ENCODE assay signal across 12 mouse cellular contexts in genomic region chr9:59533889-59534288, GRCm38 (mm10). TPM values are rescaled to one million over a fixed set of nuclear protein-coding genes. Genes with fewer than 3 reads are reported as not detected.
DNase-seq lines count a peak whose midpoint lies in the region; ATAC-seq and TF ChIP-seq lines count a peak whose summit lies in the region.
"Had no signal": no experiment of that assay in that cellular context is flagged by ENCODE, and none has a peak within 500 bp of the region (broad histone marks: within the 10 kb centered on the region; RNA-seq: fewer than 3 reads in every experiment).

No protein-coding gene starts in this region.

- H3K27me3 ChIP-seq in midbrain, embryonic 15.5 days (replicated peaks) = no peaks in the 10 kb centered on the region
- no peaks in the 10 kb centered on the region for H3K27me3 ChIP-seq in stomach, postnatal 0 days (ENCODE audit: control insufficient read depth, insufficient read depth, low read length)
- H3K27me3 ChIP-seq: embryonic facial prominence, embryonic 12.5 days had no signal

- no peak for TF ChIP-seq CTCF in stomach, postnatal 0 days (IDR thresholded peaks at IDR 0.05; ENCODE audit: low read depth)

- DNase-seq in urinary bladder, postnatal 25 days (ENCODE audit: low spot score) = peak; percentile 29
- no peak for DNase-seq in urinary bladder, postnatal 10 days (ENCODE audit: low spot score)
- DNase-seq in cerebellum, adult 8-10 months = peak; percentile 69
- peak; percentile 38 for DNase-seq in heart, postnatal 10 days
- DNase-seq in frontal cortex, postnatal 36 days (ENCODE audit: low spot score in 2 of 2) = no peak
- DNase-seq in stomach, postnatal 0 days (ENCODE audit: low spot score) = no peak
- no peak for DNase-seq in T-cell, adult 2 months (ENCODE audit: low spot score)
- DNase-seq: layer of hippocampus, adult 9-11 months; lung, embryonic 14.5 days had no signal

- H3K9me3 ChIP-seq in midbrain, embryonic 15.5 days = no peaks in the 10 kb centered on the region
- H3K9me3 ChIP-seq in stomach, postnatal 0 days (ENCODE audit: control insufficient read depth, low read length) = no peaks in the 10 kb centered on the region
- H3K9me3 ChIP-seq: embryonic facial prominence, embryonic 12.5 days had no signal

- no peak overlapping the region for H3K4me2 ChIP-seq in midbrain, embryonic 15.5 days
- no peak overlapping the region for H3K4me2 ChIP-seq in stomach, postnatal 0 days (replicated peaks; ENCODE audit: low read depth)
- H3K4me2 ChIP-seq: embryonic facial prominence, embryonic 12.5 days; lung, embryonic 14.5 days had no signal

- TF ChIP-seq EP300 in stomach, postnatal 0 days (optimal IDR thresholded peaks at IDR 0.05) = no peak

- no peak overlapping the region for H3K9ac ChIP-seq in midbrain, embryonic 15.5 days
- H3K9ac ChIP-seq in stomach, postnatal 0 days (ENCODE audit: low read length) = no peak overlapping the region
- H3K9ac ChIP-seq: embryonic facial prominence, embryonic 12.5 days; lung, embryonic 14.5 days had no signal

- H3K4me3 ChIP-seq in midbrain, embryonic 15.5 days = no peak overlapping the region
- no peak overlapping the region for H3K4me3 ChIP-seq in stomach, postnatal 0 days (ENCODE audit: low read depth, low read length)
- H3K4me3 ChIP-seq: embryonic facial prominence, embryonic 12.5 days had no signal

- peaks cover 1% of the 10 kb centered on the region for H3K4me1 ChIP-seq in midbrain, embryonic 15.5 days
- H3K4me1 ChIP-seq in stomach, postnatal 0 days (replicated peaks; ENCODE audit: control insufficient read depth, insufficient read depth) = no peaks in the 10 kb centered on the region
- H3K4me1 ChIP-seq: embryonic facial prominence, embryonic 12.5 days had no signal

- WGBS in midbrain, embryonic 15.5 days = 79% methylated on average over 4 of the region's 4 CpGs
- WGBS in stomach, postnatal 0 days = 56% methylated on average over 4 of the region's 4 CpGs

- ATAC-seq in midbrain, embryonic 15.5 days (replicated peaks) = no peak
- no peak for ATAC-seq in stomach, postnatal 0 days (ENCODE audit: low FRiP score, low TSS enrichment)

- intact Hi-C loops in heart, postnatal 10 days (cut with DNase I) = no loop called here

- no peak overlapping the region for H3K27ac ChIP-seq in midbrain, embryonic 15.5 days
- no peak overlapping the region for H3K27ac ChIP-seq in stomach, postnatal 0 days (replicated peaks)
- H3K27ac ChIP-seq: embryonic facial prominence, embryonic 12.5 days had no signal

- no peaks in the 10 kb centered on the region for H3K36me3 ChIP-seq in midbrain, embryonic 15.5 days (replicated peaks)
- H3K36me3 ChIP-seq in stomach, postnatal 0 days (ENCODE audit: control insufficient read depth, insufficient read depth, low read length) = no peaks in the 10 kb centered on the region
- H3K36me3 ChIP-seq: embryonic facial prominence, embryonic 12.5 days had no signal

RNA-seq across cellular contexts. Expression of gene Hexa, which starts 5.5 kb away (rescaled TPM):
- 10 to 100 TPM; 33.1 to 38.1 TPM for total RNA-seq in heart, postnatal 10 days (2021)
- polyA plus RNA-seq in midbrain, embryonic 15.5 days (2015; fragmentation: Nextera tagmentation; extraction: Ambion mirVana) = 61.2 and 67.6 TPM in 2 replicates
- 39.2 and 42.3 TPM in 2 replicates for polyA plus RNA-seq in stomach, postnatal 0 days (2015; fragmentation: Nextera tagmentation; extraction: Ambion mirVana)

RNA-seq across cellular contexts. Expression of gene Tmem202, which starts 5.8 kb away (rescaled TPM):
- under 1 TPM; 0.22 to 0.31 TPM for total RNA-seq in heart, postnatal 10 days (2021)
- polyA plus RNA-seq in midbrain, embryonic 15.5 days (2015; fragmentation: Nextera tagmentation; extraction: Ambion mirVana) = 0.42 and 0.67 TPM in 2 replicates
- polyA plus RNA-seq in stomach, postnatal 0 days (2015; fragmentation: Nextera tagmentation; extraction: Ambion mirVana) = 0.25 and 0.59 TPM in 2 replicates
- polyA plus RNA-seq: embryonic facial prominence, embryonic 12.5 days; lung, embryonic 14.5 days had no signal

RNA-seq across cellular contexts. Expression of gene Celf6, which starts 43.8 kb away (rescaled TPM):
- total RNA-seq in heart, postnatal 10 days (2021) = not detected
- 58.0 and 61.8 TPM in 2 replicates for polyA plus RNA-seq in midbrain, embryonic 15.5 days (2015; fragmentation: Nextera tagmentation; extraction: Ambion mirVana)
- polyA plus RNA-seq in stomach, postnatal 0 days (2015; fragmentation: Nextera tagmentation; extraction: Ambion mirVana) = 4.5 and 4.8 TPM in 2 replicates
- polyA plus RNA-seq: heart, postnatal 0 days had no signal

RNA-seq across cellular contexts. Expression of gene Arih1, which starts 47.5 kb away (rescaled TPM):
- total RNA-seq in heart, postnatal 10 days (2021) = 10 to 100 TPM; 83.9 to 90.7 TPM
- polyA plus RNA-seq in midbrain, embryonic 15.5 days (2015; fragmentation: Nextera tagmentation; extraction: Ambion mirVana) = 17.4 and 20.8 TPM in 2 replicates
- 4.9 and 8.1 TPM in 2 replicates for polyA plus RNA-seq in stomach, postnatal 0 days (2015; fragmentation: Nextera tagmentation; extraction: Ambion mirVana)

Comparison
In these comparisons a context has a peak if more than half of its experiments do, and no peak if none do; other contexts are left out.
1. DNase-seq: peak in urinary bladder, postnatal 25 days (single experiment), cerebellum, adult 8-10 months (single experiment) and heart, postnatal 10 days (2 of 2); none in urinary bladder, postnatal 10 days (single experiment), frontal cortex, postnatal 36 days (0 of 2), stomach, postnatal 0 days (single experiment) and T-cell, adult 2 months (single experiment).
2. RNA of gene Celf6, which starts 43.8 kb away (polyA plus RNA-seq): 58.0 to 61.8 TPM in midbrain, embryonic 15.5 days; 4.5 to 4.8 TPM in stomach, postnatal 0 days; every median in the first group is over 10 times any median in the second.